ENCODE assay signal across 31 mouse cellular contexts in genomic region chr15:96217896-96218295, GRCm38 (mm10).
DNase-seq lines count a peak whose midpoint lies in the region; ATAC-seq and TF ChIP-seq lines count a peak whose summit lies in the region.
"Had no signal": no experiment of that assay in that cellular context is flagged by ENCODE, and none has a peak within 500 bp of the region (broad histone marks: within the 10 kb centered on the region; RNA-seq: fewer than 3 reads in every experiment).

No protein-coding gene starts in this region.

- no peaks in the 10 kb centered on the region for H3K9me3 ChIP-seq in E14TG2a.4 (ENCODE audit: low read length)
- H3K9me3 ChIP-seq in ES-Bruce4 (replicated peaks; ENCODE audit: control insufficient read depth, insufficient read depth, low read length, poor library complexity, severe bottlenecking) = no peaks in the 10 kb centered on the region
- H3K9me3 ChIP-seq in kidney, embryonic 16.5 days (ENCODE audit: low read length) = peaks cover 3% of the 10 kb centered on the region; the same call in 1 of the 2 replicates
- H3K9me3 ChIP-seq: embryonic facial prominence, embryonic 10.5 days; embryonic facial prominence, embryonic 13.5 days; forebrain, embryonic 12.5 days; forebrain, embryonic 15.5 days; heart, embryonic 12.5 days; heart, embryonic 15.5 days; hindbrain, embryonic 10.5 days; intestine, embryonic 15.5 days had no signal

- H3K27ac ChIP-seq in ES-Bruce4 (ENCODE audit: insufficient read depth, low read length) = 0 out of 2 replicates have a peak overlapping the region, but pooled peaks have one; percentile 58
- no peak overlapping the region for H3K27ac ChIP-seq in kidney, embryonic 16.5 days (ENCODE audit: low read length)
- H3K27ac ChIP-seq: embryonic facial prominence, embryonic 10.5 days; embryonic facial prominence, embryonic 13.5 days; forebrain, embryonic 12.5 days; forebrain, embryonic 15.5 days; heart, embryonic 15.5 days; hindbrain, embryonic 10.5 days; hindbrain, embryonic 13.5 days; intestine, embryonic 15.5 days had no signal

- H3K9ac ChIP-seq in ES-Bruce4 (ENCODE audit: low read depth, poor library complexity, severe bottlenecking) = peak overlapping the region; percentile 75
- H3K9ac ChIP-seq in kidney, embryonic 16.5 days (replicated peaks; ENCODE audit: low read length) = no peak overlapping the region
- H3K9ac ChIP-seq: embryonic facial prominence, embryonic 13.5 days; forebrain, embryonic 12.5 days; forebrain, embryonic 15.5 days; heart, embryonic 12.5 days; heart, embryonic 15.5 days; hindbrain, embryonic 13.5 days; intestine, embryonic 15.5 days had no signal

- 93% methylated on average over 15 of the region's 15 CpGs for WGBS in kidney, embryonic 16.5 days

- DNase-seq in MN1 (ENCODE audit: low spot score) = peak; percentile 75
- DNase-seq in urinary bladder, postnatal 4 days (ENCODE audit: low spot score in 2 of 2) = no peak
- DNase-seq in left cerebral cortex, adult 9 months (ENCODE audit: low spot score in 2 of 2) = no peak
- DNase-seq: adrenal gland, adult 8-10 months; adrenal gland, postnatal 25 days; cerebellum, adult 11-12 months; cerebellum, adult 8-10 months; cerebellum, postnatal 10 days; cerebellum, postnatal 36 days; embryo, embryonic 11 days; gastrocnemius, postnatal 10 days; gastrocnemius, postnatal 36 days; heart, postnatal 10 days; heart, postnatal 36 days had no signal

- TF ChIP-seq POLR2A in ES-Bruce4 (IDR thresholded peaks at IDR 0.05; ENCODE audit: insufficient read depth, low read length) = no peak

- peaks cover 60% of the 10 kb centered on the region for H3K4me1 ChIP-seq in E14TG2a.4 (replicated peaks; ENCODE audit: low read depth, low read length)
- H3K4me1 ChIP-seq in ES-Bruce4 (ENCODE audit: control insufficient read depth, insufficient read depth, low read length) = peaks cover 4% of the 10 kb centered on the region
- H3K4me1 ChIP-seq in kidney, embryonic 16.5 days (ENCODE audit: insufficient read depth, low read length) = no peaks in the 10 kb centered on the region
- H3K4me1 ChIP-seq: embryonic facial prominence, embryonic 10.5 days; embryonic facial prominence, embryonic 13.5 days; forebrain, embryonic 12.5 days; forebrain, embryonic 15.5 days; heart, embryonic 15.5 days; hindbrain, embryonic 10.5 days; hindbrain, embryonic 13.5 days; intestine, embryonic 15.5 days had no signal

- ATAC-seq in kidney, embryonic 16.5 days (ENCODE audit: low FRiP score, low TSS enrichment) = no peak
- ATAC-seq: activated CD4-positive, CD25-positive, alpha-beta regulatory T cell, adult 4 months; CD4-positive, CD25-positive, alpha-beta regulatory T cell, adult 4 months; forebrain, embryonic 15.5 days; hindbrain, embryonic 16.5 days; intestine, embryonic 15.5 days; Patski had no signal

- H3K27me3 ChIP-seq in E14TG2a.4 (ENCODE audit: insufficient read depth, low read length) (no peaks in the 10 kb centered on the region; the same call in 1 of the 2 replicates), ES-Bruce4 (ENCODE audit: control insufficient read depth, insufficient read depth, low read length, poor library complexity, severe bottlenecking) (no peaks in the 10 kb centered on the region)
- H3K27me3 ChIP-seq in kidney, embryonic 16.5 days (ENCODE audit: insufficient read depth, low read length) = no peaks in the 10 kb centered on the region
- H3K27me3 ChIP-seq: embryonic facial prominence, embryonic 13.5 days; forebrain, embryonic 12.5 days; forebrain, embryonic 15.5 days; heart, embryonic 12.5 days; heart, embryonic 15.5 days; hindbrain, embryonic 13.5 days; intestine, embryonic 15.5 days; Patski had no signal

- H3K36me3 ChIP-seq in E14TG2a.4 (ENCODE audit: insufficient read depth, low read length) = no peaks in the 10 kb centered on the region
- no peaks in the 10 kb centered on the region for H3K36me3 ChIP-seq in ES-Bruce4 (ENCODE audit: control insufficient read depth, insufficient read depth, low read length, poor library complexity, severe bottlenecking)
- no peaks in the 10 kb centered on the region for H3K36me3 ChIP-seq in kidney, embryonic 16.5 days (ENCODE audit: insufficient read depth, low read length)
- H3K36me3 ChIP-seq: embryonic facial prominence, embryonic 10.5 days; embryonic facial prominence, embryonic 13.5 days; forebrain, embryonic 12.5 days; forebrain, embryonic 15.5 days; heart, embryonic 12.5 days; heart, embryonic 15.5 days; hindbrain, embryonic 10.5 days; hindbrain, embryonic 13.5 days; intestine, embryonic 15.5 days had no signal

- no peak for TF ChIP-seq CTCF in E14TG2a.4 (conservative IDR thresholded peaks at IDR 0.05; ENCODE audit: low read length)
- TF ChIP-seq CTCF in ES-Bruce4 (IDR thresholded peaks at IDR 0.05; ENCODE audit: low read depth, low read length) = no peak

- H3K4me3 ChIP-seq in E14TG2a.4 (replicated peaks; ENCODE audit: low read length) = peak overlapping the region; percentile 85
- H3K4me3 ChIP-seq in ES-Bruce4 (ENCODE audit: low read depth, low read length) = peak overlapping the region; percentile 98
- H3K4me3 ChIP-seq in kidney, embryonic 16.5 days (ENCODE audit: low read length) = no peak overlapping the region
- H3K4me3 ChIP-seq: embryonic facial prominence, embryonic 10.5 days; embryonic facial prominence, embryonic 13.5 days; erythroblast, embryonic 14.5 days; forebrain, embryonic 12.5 days; forebrain, embryonic 15.5 days; heart, embryonic 12.5 days; heart, embryonic 15.5 days; hindbrain, embryonic 10.5 days; hindbrain, embryonic 13.5 days; intestine, embryonic 15.5 days had no signal

- no peak for TF ChIP-seq EP300 in ES-Bruce4 (IDR thresholded peaks at IDR 0.05; ENCODE audit: insufficient read depth, low read depth, low read length)

- no peak overlapping the region for H3K4me2 ChIP-seq in kidney, embryonic 16.5 days (replicated peaks; ENCODE audit: low read depth, low read length)
- H3K4me2 ChIP-seq: embryonic facial prominence, embryonic 13.5 days; forebrain, embryonic 12.5 days; forebrain, embryonic 15.5 days; heart, embryonic 12.5 days; heart, embryonic 15.5 days; hindbrain, embryonic 13.5 days; intestine, embryonic 15.5 days had no signal
